Mouse (Mus musculus) erythroblast, embryonic 14.5 days (primary cell): ENCODE data around the gene Sdc3.

Experiments used
- GATA1 ChIP-seq: IDR thresholded peaks from 2 replicates; pipeline ENCODE4 v1.6.1; 2012; ENCODE audit warnings: low read length, inconsistent platforms, mixed read lengths
- TAL1 ChIP-seq: IDR thresholded peaks from 3 replicates; pipeline ENCODE4 v1.6.1; 2012; ENCODE audit warnings: low read length, inconsistent platforms, mixed read lengths

GRCm38 (mm10) chr4:130803591-130803990 is 11.3 kb downstream of the Sdc3 start:
- TF ChIP-seq GATA1 (no peak), TAL1 (no peak)
